In genomic region chr3:82046087-82046486, GRCm38 (mm10) we compare ENCODE assay signal across 22 mouse cellular contexts. TPM values are rescaled to one million over a fixed set of nuclear protein-coding genes. Genes with fewer than 3 reads are reported as not detected.
DNase-seq lines count a peak whose midpoint lies in the region; ATAC-seq and TF ChIP-seq lines count a peak whose summit lies in the region.
"Had no signal": no experiment of that assay in that cellular context is flagged by ENCODE, and none has a peak within 500 bp of the region (broad histone marks: within the 10 kb centered on the region; RNA-seq: fewer than 3 reads in every experiment).

No protein-coding gene starts in this region.

- no peak overlapping the region for H3K4me3 ChIP-seq in forebrain, embryonic 16.5 days (replicated peaks; ENCODE audit: low read length)
- H3K4me3 ChIP-seq in forebrain, embryonic 12.5 days (replicated peaks): no peak overlapping the region
- no peak overlapping the region for H3K4me3 ChIP-seq in lung, postnatal 0 days (ENCODE audit: low read depth, low read length)
- H3K4me3 ChIP-seq: embryonic facial prominence, embryonic 10.5 days; forebrain, embryonic 10.5 days; gastrocnemius, adult 2 months; heart, embryonic 12.5 days; hindbrain, embryonic 10.5 days had no signal

- no peak overlapping the region for H3K9ac ChIP-seq in forebrain, embryonic 16.5 days (replicated peaks; ENCODE audit: low read depth, low read length)
- H3K9ac ChIP-seq in forebrain, embryonic 12.5 days: no peak overlapping the region
- no peak overlapping the region for H3K9ac ChIP-seq in lung, postnatal 0 days (replicated peaks; ENCODE audit: low read depth)
- H3K9ac ChIP-seq: heart, embryonic 12.5 days; hindbrain, embryonic 14.5 days had no signal

- no peaks in the 10 kb centered on the region for H3K36me3 ChIP-seq in forebrain, embryonic 16.5 days (ENCODE audit: control insufficient read depth, insufficient read depth)
- no peaks in the 10 kb centered on the region for H3K36me3 ChIP-seq in forebrain, embryonic 12.5 days (replicated peaks)
- H3K36me3 ChIP-seq in lung, postnatal 0 days (ENCODE audit: insufficient read depth, low read length): no peaks in the 10 kb centered on the region
- H3K36me3 ChIP-seq: embryonic facial prominence, embryonic 10.5 days; forebrain, embryonic 10.5 days; hindbrain, embryonic 10.5 days had no signal

- peak; percentile 36 to 47 for DNase-seq in left cerebral cortex, postnatal 14 days (ENCODE audit: low spot score in 2 of 2)
- DNase-seq in left cerebral cortex, adult 8-10 months (ENCODE audit: low spot score in 2 of 2): no peak
- DNase-seq in lung, postnatal 0 days (ENCODE audit: low spot score): peak; percentile 24
- DNase-seq in lung, adult 18-20 months: no peak
- peak; percentile 54 for DNase-seq in brain, adult 2 months (ENCODE audit: low read depth, low spot score)
- DNase-seq: adrenal gland, postnatal 10 days; cerebellum, adult 18-20 months; cerebellum, adult 9-11 months; cerebellum, postnatal 36 days; gastrocnemius, adult 2 months; gastrocnemius, postnatal 25 days had no signal

- WGBS in forebrain, embryonic 16.5 days: 82% methylated on average over 8 of the region's 8 CpGs
- 91% methylated on average over 8 of the region's 8 CpGs for WGBS in forebrain, embryonic 12.5 days
- WGBS in lung, postnatal 0 days: 59% methylated on average over 8 of the region's 8 CpGs

- no peaks in the 10 kb centered on the region for H3K27me3 ChIP-seq in forebrain, embryonic 16.5 days (replicated peaks; ENCODE audit: control insufficient read depth, insufficient read depth, low read length)
- no peaks in the 10 kb centered on the region for H3K27me3 ChIP-seq in forebrain, embryonic 12.5 days
- no peaks in the 10 kb centered on the region for H3K27me3 ChIP-seq in lung, postnatal 0 days (replicated peaks; ENCODE audit: insufficient read depth, low read length)
- H3K27me3 ChIP-seq: heart, embryonic 12.5 days had no signal

- H3K4me2 ChIP-seq in forebrain, embryonic 16.5 days (ENCODE audit: low read length): no peak overlapping the region
- no peak overlapping the region for H3K4me2 ChIP-seq in forebrain, embryonic 12.5 days
- H3K4me2 ChIP-seq in lung, postnatal 0 days (replicated peaks; ENCODE audit: low read depth, low read length): no peak overlapping the region
- H3K4me2 ChIP-seq: heart, embryonic 12.5 days; hindbrain, embryonic 14.5 days had no signal

- peak; percentile 43 for ATAC-seq in forebrain, embryonic 16.5 days
- ATAC-seq in forebrain, embryonic 12.5 days (ENCODE audit: low FRiP score): no peak
- ATAC-seq in lung, postnatal 0 days: no peak
- no peak for ATAC-seq in erythroid progenitor cell, adult 5-6 weeks (replicated peaks; ENCODE audit: low FRiP score, poor library complexity, severe bottlenecking)

- peak overlapping the region; percentile 16 for H3K27ac ChIP-seq in forebrain, embryonic 16.5 days (ENCODE audit: low read length)
- H3K27ac ChIP-seq in forebrain, embryonic 12.5 days: no peak overlapping the region
- H3K27ac ChIP-seq in lung, postnatal 0 days (ENCODE audit: low read length): 0 out of 2 replicates have a peak overlapping the region, but pooled peaks have one; percentile 20
- H3K27ac ChIP-seq: embryonic facial prominence, embryonic 10.5 days; forebrain, embryonic 10.5 days; gastrocnemius, adult 2 months; hindbrain, embryonic 10.5 days; hindbrain, embryonic 14.5 days had no signal

- intact Hi-C loops in left cerebral cortex, postnatal 14 days (cut with DNase I): loop anchor here (2.0 to 5.0 kb wide), 2 partner anchors 287 to 306 kb away; no protein-coding TSS in a partner anchor

- no peaks in the 10 kb centered on the region for H3K9me3 ChIP-seq in forebrain, embryonic 16.5 days (ENCODE audit: control insufficient read depth, low read length)
- H3K9me3 ChIP-seq in forebrain, embryonic 12.5 days: no peaks in the 10 kb centered on the region
- no peaks in the 10 kb centered on the region for H3K9me3 ChIP-seq in lung, postnatal 0 days (ENCODE audit: low read length)
- H3K9me3 ChIP-seq: embryonic facial prominence, embryonic 10.5 days; forebrain, embryonic 10.5 days; heart, embryonic 12.5 days; hindbrain, embryonic 10.5 days had no signal

- TF ChIP-seq CTCF in lung, postnatal 0 days (IDR thresholded peaks at IDR 0.05): no peak

- no peak for TF ChIP-seq EP300 in lung, postnatal 0 days (IDR thresholded peaks at IDR 0.05)

- H3K4me1 ChIP-seq in forebrain, embryonic 16.5 days (replicated peaks; ENCODE audit: control insufficient read depth, insufficient read depth, low read length): peaks cover 7% of the 10 kb centered on the region
- peaks cover 6% of the 10 kb centered on the region; the same call in 1 of the 2 replicates for H3K4me1 ChIP-seq in forebrain, embryonic 12.5 days
- H3K4me1 ChIP-seq in lung, postnatal 0 days (ENCODE audit: insufficient read depth, low read depth, low read length): peaks cover 7% of the 10 kb centered on the region; the same call in 1 of the 2 replicates
- H3K4me1 ChIP-seq: heart, embryonic 12.5 days had no signal

RNA-seq across cellular contexts. Expression of gene Gucy1b1, which starts 28.4 kb away (rescaled TPM):
- polyA plus RNA-seq in forebrain, embryonic 16.5 days (2015; fragmentation: Nextera tagmentation; extraction: Ambion mirVana): 79.4 and 82.4 TPM in 2 replicates
- polyA plus RNA-seq in forebrain, embryonic 12.5 days (2016; fragmentation: Nextera tagmentation; extraction: Ambion mirVana): 12.1 and 12.6 TPM in 2 replicates
- 100 to 1,000 TPM; 193 to 201 TPM for total RNA-seq in left cerebral cortex, postnatal 14 days (2021)
- total RNA-seq in left cerebral cortex, adult 8-10 months (2022): 100 to 1,000 TPM; 163 to 193 (median 182) TPM
- 95.8 and 104 TPM in 2 replicates for polyA plus RNA-seq in lung, postnatal 0 days (2015; fragmentation: Nextera tagmentation; extraction: Ambion mirVana)
- total RNA-seq in erythroid progenitor cell, adult 5-6 weeks (2015; ENCODE audit: low replicate concordance): not detected in 2 replicates
- total RNA-seq in erythroid progenitor cell, adult 5-6 weeks (2017; ENCODE audit: low replicate concordance): not detected in 2 replicates
- total RNA-seq: granulocyte monocyte progenitor cell, adult 5-6 weeks; MEL had no signal
- polyA plus RNA-seq: C2C12 had no signal

Comparison
In these comparisons a context has a peak if more than half of its experiments do, and no peak if none do; other contexts are left out.
1. DNase-seq: peak in left cerebral cortex, postnatal 14 days (2 of 2), lung, postnatal 0 days (single experiment) and brain, adult 2 months (single experiment); none in left cerebral cortex, adult 8-10 months (0 of 2) and lung, adult 18-20 months (0 of 2).
2. RNA of gene Gucy1b1, which starts 28.4 kb away (total RNA-seq): 193 to 201 TPM in left cerebral cortex, postnatal 14 days and 163 to 193 TPM in left cerebral cortex, adult 8-10 months; not detected in erythroid progenitor cell, adult 5-6 weeks; every median in the first group is over 100 times any median in the second.